Mouse (Mus musculus) hindbrain, embryonic 11.5 days (tissue): ENCODE results near the gene Tmem240. TPM values are rescaled to one million over a fixed set of nuclear protein-coding genes. Genes with fewer than 3 reads are reported as not detected.

ENCODE experiments used
- ATAC-seq: fragments of 200-750 bp; cut with Nextera tagmentation; 2 replicates; pipeline ENCODE4 v1.8.0; 2017; ENCODE audit warnings: mild to moderate bottlenecking, moderate TSS enrichment, moderate library complexity; ENCODE audit not compliant: low FRiP score
- DNase-seq: peaks from one replicate; pipeline ENCODE4 v3.0.0-alpha.2; 2015; ENCODE audit warnings: low spot score
- H3K27ac ChIP-seq: fragments of 300-500 bp; sonication (generic); 2 replicates; pipeline ENCODE4 v1.5.1; 2014; ENCODE audit warnings: mild to moderate bottlenecking, low read depth, low read length
- H3K27me3 ChIP-seq: fragments of 300-500 bp; sonication (generic); 2 replicates; pipeline ENCODE4 v1.6.1; 2014; ENCODE audit warnings: mild to moderate bottlenecking, low read length, moderate library complexity, mixed read lengths; ENCODE audit not compliant: control insufficient read depth, insufficient read depth
- H3K36me3 ChIP-seq: fragments of 300-500 bp; sonication (generic); 2 replicates; pipeline ENCODE4 v1.6.1; 2014; ENCODE audit warnings: mild to moderate bottlenecking, low read length, moderate library complexity, mixed read lengths; ENCODE audit not compliant: control insufficient read depth, insufficient read depth
- H3K4me1 ChIP-seq: fragments of 300-500 bp; sonication (generic); replicated peaks from 2 replicates; pipeline ENCODE4 v1.6.1; 2014; ENCODE audit warnings: low read length, mixed read lengths; ENCODE audit not compliant: control insufficient read depth, insufficient read depth
- H3K4me2 ChIP-seq: fragments of 300-500 bp; sonication (generic); replicated peaks from 2 replicates; pipeline ENCODE4 v1.6.1; 2014; ENCODE audit warnings: mild to moderate bottlenecking, low read depth, low read length
- H3K4me3 ChIP-seq: fragments of 300-500 bp; sonication (generic); 2 replicates; pipeline ENCODE4 v1.5.1; 2014; ENCODE audit warnings: low read depth, low read length
- H3K9ac ChIP-seq: fragments of 300-500 bp; sonication (generic); 2 replicates; pipeline ENCODE4 v1.6.1; 2014; ENCODE audit warnings: low read depth, low read length
- H3K9me3 ChIP-seq: fragments of 300-500 bp; sonication (generic); 2 replicates; pipeline ENCODE4 v1.6.1; 2016; ENCODE audit warnings: low read length; ENCODE audit not compliant: control insufficient read depth
- WGBS: fragments of 180-500 bp; shearing (Covaris S2); extraction: QIAGEN DNeasy Blood & Tissue Kit; methylation state at CpG from one replicate; pipeline ENCODE4 v1.1.7; 2014; 5-methylcytosine and 5-hydroxymethylcytosine counted together
- polyA plus RNA-seq: library from polyadenylated mRNA; unstranded; fragments of >200 nt; fragmentation: Nextera tagmentation; extraction: Ambion mirVana; gene quantifications from 2 replicates; pipeline ENCODE4 v1.2.1, GENCODE M21; 2014

Tmem240 gene
- polyA plus RNA-seq, 1 experiment from 2014 or later, result 0.91 TPM

- Histone ChIP-seq H3K27me3 (peaks cover 26% of the 10 kb centered on the region), H3K4me2 (no peak overlapping the region)
- ATAC-seq, result no peak
Measured at GRCm38 (mm10) chr4:155772786-155773185, 38.2 kb downstream of the Tmem240 start.

GRCm38 (mm10) chr4:155773335-155774078, 38.9 kb downstream of the Tmem240 start:
- no peak overlapping the region; the same call in 1 of the 2 replicates for H3K4me3 ChIP-seq
- H3K4me1 ChIP-seq, result peaks cover 2% of the 10 kb centered on the region; the same call in 1 of the 2 replicates
- no peak overlapping the region for H3K27ac ChIP-seq
- no peak for DNase-seq
- no peak overlapping the region for H3K9ac ChIP-seq
- peaks cover 26% of the 10 kb centered on the region for H3K27me3 ChIP-seq
- H3K4me2 ChIP-seq, result no peak overlapping the region
- H3K9me3 ChIP-seq, result no peaks in the 10 kb centered on the region
- WGBS, result 44% methylated on average over 5 of the region's 5 CpGs
- H3K36me3 ChIP-seq, result no peaks in the 10 kb centered on the region
- no peak for ATAC-seq

More at GRCm38 (mm10) chr4:155772786-155773185, 38.2 kb downstream of the Tmem240 start:
- H3K4me3 ChIP-seq, result no peak overlapping the region
- no peak overlapping the region for H3K27ac ChIP-seq
- WGBS, result 89% methylated on average over 13 of the region's 13 CpGs
- H3K4me1 ChIP-seq, result peaks cover 2% of the 10 kb centered on the region; the same call in 1 of the 2 replicates
- H3K9me3 ChIP-seq, result no peaks in the 10 kb centered on the region
- H3K9ac ChIP-seq, result no peak overlapping the region
- no peaks in the 10 kb centered on the region for H3K36me3 ChIP-seq
- no peak for DNase-seq

GRCm38 (mm10) chr4:155774280-155774754, 39.7 kb downstream of the Tmem240 start, which contains the start of gene Vwa1:
TSS of gene Vwa1 (minus strand) at chr4:155774698.
- peak within 1 kb of the TSS; percentile 24 for H3K4me3 ChIP-seq
- DNase-seq (peak; percentile 78), ATAC-seq (peak; percentile 41)
- H3K27me3 ChIP-seq, result peaks cover 26% of the 10 kb centered on the region
- peak within 1 kb of the TSS; percentile 42 for H3K4me2 ChIP-seq
- 0 out of 2 replicates have a peak within 1 kb of the TSS, but pooled peaks have one; percentile 13 for H3K27ac ChIP-seq
- peaks cover 2% of the 10 kb centered on the region; the same call in 1 of the 2 replicates for H3K4me1 ChIP-seq
- H3K9me3 ChIP-seq, result no peaks in the 10 kb centered on the region
- H3K36me3 ChIP-seq, result no peaks in the 10 kb centered on the region
- 1% methylated on average over 35 of the region's 35 CpGs for WGBS
- no peak within 1 kb of the TSS; the same call in 1 of the 2 replicates for H3K9ac ChIP-seq

- ATAC-seq (no peak), DNase-seq (peak; percentile 13)
- Histone ChIP-seq H3K4me3 (no peak overlapping the region), H3K4me2 (peak overlapping the region; percentile 42), H3K36me3 (no peaks in the 10 kb centered on the region), H3K9ac (no peak overlapping the region; the same call in 1 of the 2 replicates), H3K27ac (0 out of 2 replicates have a peak overlapping the region, but pooled peaks have one; percentile 13), H3K27me3 (peaks cover 26% of the 10 kb centered on the region), H3K4me1 (no peaks in the 10 kb centered on the region; the same call in 1 of the 2 replicates), H3K9me3 (no peaks in the 10 kb centered on the region)
- 67% methylated on average over 9 of the region's 9 CpGs for WGBS
Measured at GRCm38 (mm10) chr4:155774971-155775740, 40.6 kb downstream of the Tmem240 start.

- Histone ChIP-seq H3K36me3 (no peaks in the 10 kb centered on the region), H3K27me3 (peaks cover 26% of the 10 kb centered on the region), H3K4me2 (no peak overlapping the region), H3K27ac (no peak overlapping the region), H3K9ac (no peak overlapping the region), H3K4me1 (no peaks in the 10 kb centered on the region; the same call in 1 of the 2 replicates), H3K9me3 (no peaks in the 10 kb centered on the region), H3K4me3 (no peak overlapping the region)
- ATAC-seq, result no peak
- DNase-seq, result no peak
- 86% methylated on average over 3 of the region's 3 CpGs for WGBS
Measured at GRCm38 (mm10) chr4:155775855-155776254, 41.3 kb downstream of the Tmem240 start.

GRCm38 (mm10) chr4:155776704-155777335, 42.2 kb downstream of the Tmem240 start:
- Histone ChIP-seq H3K27ac (no peak overlapping the region), H3K36me3 (no peaks in the 10 kb centered on the region), H3K4me3 (no peak overlapping the region), H3K9ac (no peak overlapping the region), H3K9me3 (no peaks in the 10 kb centered on the region), H3K4me2 (no peak overlapping the region), H3K27me3 (peaks cover 23% of the 10 kb centered on the region), H3K4me1 (no peaks in the 10 kb centered on the region; the same call in 1 of the 2 replicates)
- 22% methylated on average over 2 of the region's 2 CpGs for WGBS
- ATAC-seq (no peak), DNase-seq (no peak)

GRCm38 (mm10) chr4:155777816-155778215, 43.2 kb downstream of the Tmem240 start:
- Histone ChIP-seq H3K4me2 (no peak overlapping the region), H3K36me3 (no peaks in the 10 kb centered on the region), H3K27ac (no peak overlapping the region), H3K9ac (no peak overlapping the region), H3K27me3 (peaks cover 22% of the 10 kb centered on the region), H3K4me3 (no peak overlapping the region), H3K4me1 (no peaks in the 10 kb centered on the region; the same call in 1 of the 2 replicates), H3K9me3 (no peaks in the 10 kb centered on the region)
- no peak for ATAC-seq
- DNase-seq, result no peak
- WGBS, result 81% methylated on average over 2 of the region's 2 CpGs

DNA sequence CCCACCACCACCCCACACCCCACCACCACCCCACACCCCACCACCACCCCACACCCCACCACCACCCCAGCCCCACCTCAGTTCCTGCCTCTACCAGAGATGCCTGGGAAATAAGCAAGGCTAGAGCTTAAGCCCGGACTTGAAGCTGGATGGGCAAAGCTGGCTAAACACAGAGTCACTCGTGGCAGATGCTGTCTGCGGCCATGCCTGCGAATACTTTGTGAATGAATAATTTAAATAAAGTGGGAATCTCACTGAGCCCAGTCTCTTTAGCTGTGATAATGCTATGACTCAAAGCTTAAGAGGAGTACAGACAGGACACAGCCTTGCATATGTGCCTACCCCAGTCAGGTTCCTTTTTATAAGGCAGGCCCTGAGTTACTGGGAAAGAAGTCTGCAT, 44.9 kb downstream of the Tmem240 start:
- ATAC-seq (no peak), DNase-seq (no peak)
- H3K9me3 ChIP-seq, result no peaks in the 10 kb centered on the region
- H3K27me3 ChIP-seq, result peaks cover 10% of the 10 kb centered on the region
- no peak overlapping the region for H3K4me3 ChIP-seq
- no peak overlapping the region for H3K27ac ChIP-seq
- WGBS, result 78% methylated on average over 4 of the region's 4 CpGs
- H3K4me2 ChIP-seq, result no peak overlapping the region
- no peaks in the 10 kb centered on the region for H3K36me3 ChIP-seq
- no peaks in the 10 kb centered on the region for H3K4me1 ChIP-seq
- H3K9ac ChIP-seq, result no peak overlapping the region
